Mouse (Mus musculus): Measurements from ENCODE around the gene Cdc73. TPM values are rescaled to one million over a fixed set of nuclear protein-coding genes. Genes with fewer than 3 reads are reported as not detected.

Gene Cdc73
- 2.3 and 2.4 TPM in 2 replicates for polyA plus RNA-seq (2012; ENCODE audit: low replicate concordance)

DNA sequence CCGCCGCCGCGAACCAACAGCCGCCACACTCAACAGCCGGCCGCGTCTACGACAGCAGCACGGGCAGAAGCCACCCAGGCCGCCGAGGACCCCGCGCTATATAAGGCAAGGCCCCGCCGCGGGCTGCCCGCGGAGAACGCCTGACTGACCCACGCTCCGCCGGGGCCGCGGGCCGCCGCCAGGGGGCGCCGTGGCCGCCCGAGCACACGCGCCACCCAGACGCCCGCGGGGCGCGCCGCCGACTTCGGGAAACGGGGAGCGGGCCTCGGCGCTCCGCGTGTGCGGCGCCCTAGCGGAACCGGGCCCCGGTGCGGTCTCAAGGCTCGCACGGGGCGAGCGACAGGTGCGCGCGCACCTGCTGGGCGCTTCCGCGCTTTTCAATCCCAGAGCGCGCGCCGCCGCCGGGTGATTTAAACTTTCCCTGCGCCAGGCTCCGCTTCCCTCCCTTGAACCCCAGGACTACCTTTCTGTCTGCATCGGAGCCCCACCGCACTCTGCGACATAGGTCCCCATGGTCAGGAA, at the start of gene Cdc73:
Gene Cdc73 (minus strand): TSS at position 153 of the 522 bp plus-strand sequence.

DNA sequence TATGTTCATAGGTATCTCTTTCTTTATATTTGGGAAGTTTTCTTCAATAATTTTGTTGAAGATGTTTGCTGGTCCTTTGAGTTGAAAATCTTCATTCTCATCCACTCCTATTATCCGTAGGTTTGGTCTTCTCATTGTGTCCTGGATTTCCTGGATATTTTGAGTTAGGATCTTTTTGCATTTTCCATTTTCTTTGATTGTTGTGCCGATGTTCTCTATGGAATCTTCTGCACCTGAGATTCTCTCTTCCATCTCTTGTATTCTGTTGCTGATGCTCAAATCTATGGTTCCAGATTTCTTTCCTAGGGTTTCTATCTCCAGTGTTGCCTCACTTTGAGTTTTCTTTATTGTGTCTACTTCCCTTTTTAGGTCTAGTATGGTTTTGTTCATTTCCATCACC, 13.3 kb upstream of the Cdc73 start, which contains the start of gene Glrx2:
Gene Glrx2 (plus strand): TSS at position 301 of the 400 bp plus-strand sequence.

DNA sequence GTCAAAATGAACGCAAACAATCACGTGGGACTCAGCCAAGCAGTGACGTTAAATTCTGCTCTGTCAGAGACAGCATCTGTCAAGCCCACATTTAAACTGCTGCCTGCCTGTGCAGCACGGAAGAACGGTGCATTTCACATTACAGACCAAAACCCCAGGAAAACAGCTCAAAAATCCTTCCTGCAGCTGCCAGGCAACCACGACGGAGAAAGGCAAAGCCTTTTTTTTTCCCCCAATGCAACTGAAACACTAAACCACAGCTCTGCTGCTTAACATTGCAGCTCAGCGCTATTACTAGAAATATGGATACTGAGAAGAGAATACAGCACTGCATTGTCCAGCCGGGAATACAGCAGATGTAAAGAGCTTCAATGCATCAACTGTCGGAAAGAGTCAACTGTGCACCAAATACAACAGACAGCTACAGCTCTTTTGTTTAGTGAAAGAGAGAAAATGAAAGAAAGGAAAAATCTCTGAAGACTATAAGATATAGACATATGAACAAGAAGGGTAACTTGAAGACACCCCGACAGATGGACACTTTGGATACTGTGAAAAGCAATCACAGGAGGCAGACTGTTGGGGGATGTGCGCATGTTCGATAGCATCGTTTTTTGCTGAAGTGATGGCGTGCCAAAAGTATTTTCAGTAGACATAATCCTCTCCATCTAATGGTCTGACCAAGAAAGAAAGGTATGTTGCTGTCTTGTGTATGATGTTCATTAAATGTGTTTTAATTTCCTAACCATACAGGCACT, 61.9 kb downstream of the Cdc73 start, which contains the start of gene B3galt2:
Gene B3galt2 (plus strand): TSS at position 15 of the 758 bp plus-strand sequence.

Other genes with a start within 250 kb of the Cdc73 start
- not detected in 2 replicates for gene B3galt2, start 62.2 kb downstream of the Cdc73 start, polyA plus RNA-seq (2012; ENCODE audit: low replicate concordance)
- 37.4 and 40.3 TPM in 2 replicates for gene Glrx2, start 13.4 kb upstream of the Cdc73 start, polyA plus RNA-seq (2012; ENCODE audit: low replicate concordance)
- 0.13 and 0.17 TPM in 2 replicates for gene Trove2, start 74.2 kb upstream of the Cdc73 start, polyA plus RNA-seq (2012; ENCODE audit: low replicate concordance)
- 30.2 and 33.3 TPM in 2 replicates for gene Uchl5, start 74.4 kb upstream of the Cdc73 start, polyA plus RNA-seq (2012; ENCODE audit: low replicate concordance)

Measured in hematopoietic multipotent progenitor cell, adult 10-12 weeks (in vitro differentiated cells).